Mouse (Mus musculus) left cerebral cortex, adult 2 months (tissue): ENCODE data around the gene Trim58. TPM values are rescaled to one million over a fixed set of nuclear protein-coding genes. Genes with fewer than 3 reads are reported as not detected.
A peak's percentile ranks its signal among the peaks of the same experiment; 100 is the strongest.

ENCODE experiments used
- DNase-seq, 2 experiments: peaks; one replicate each; pipeline ENCODE4 v3.0.0; 2021 to 2022; ENCODE audit warnings: low spot score in 2 of 2, mixed read lengths in 1 of 2; ENCODE audit errors: extremely low spot score in 1 of 2
- H3K27ac ChIP-seq: fragments of 200-600 bp; 2 replicates; pipeline ENCODE4 v1.8.1; 2022
- H3K4me3 ChIP-seq: fragments of 200-600 bp; 2 replicates; pipeline ENCODE4 v1.8.1; 2022
- CTCF ChIP-seq: fragments of 200-600 bp; IDR thresholded peaks from 2 replicates; pipeline ENCODE4 v1.8.1; 2022; ENCODE audit warnings: antibody characterized with exemption, mild to moderate bottlenecking, moderate library complexity
- intact Hi-C: fragments of 180-260 bp; cut with DNase I; formaldehyde crosslinking; loops from one replicate; pipeline ENCODE4 v1.15.1; 2025
- long read RNA-seq, 2 experiments: library from polyadenylated mRNA; stranded (forward); transcript quantifications; one replicate each; pipeline ENCODE4 v2.0.0; 2021; ENCODE audit warnings: borderline mapping rate in 2 of 2
- total RNA-seq, 2 experiments: library from RNA; stranded (reverse); gene quantifications; 2 replicates each; pipeline ENCODE4 v1.2.3; 2021

Trim58 gene
- not detected for total RNA-seq
- long read RNA-seq, experiment 1 = 0 reads
- long read RNA-seq, experiment 2 = 0 reads

DNA sequence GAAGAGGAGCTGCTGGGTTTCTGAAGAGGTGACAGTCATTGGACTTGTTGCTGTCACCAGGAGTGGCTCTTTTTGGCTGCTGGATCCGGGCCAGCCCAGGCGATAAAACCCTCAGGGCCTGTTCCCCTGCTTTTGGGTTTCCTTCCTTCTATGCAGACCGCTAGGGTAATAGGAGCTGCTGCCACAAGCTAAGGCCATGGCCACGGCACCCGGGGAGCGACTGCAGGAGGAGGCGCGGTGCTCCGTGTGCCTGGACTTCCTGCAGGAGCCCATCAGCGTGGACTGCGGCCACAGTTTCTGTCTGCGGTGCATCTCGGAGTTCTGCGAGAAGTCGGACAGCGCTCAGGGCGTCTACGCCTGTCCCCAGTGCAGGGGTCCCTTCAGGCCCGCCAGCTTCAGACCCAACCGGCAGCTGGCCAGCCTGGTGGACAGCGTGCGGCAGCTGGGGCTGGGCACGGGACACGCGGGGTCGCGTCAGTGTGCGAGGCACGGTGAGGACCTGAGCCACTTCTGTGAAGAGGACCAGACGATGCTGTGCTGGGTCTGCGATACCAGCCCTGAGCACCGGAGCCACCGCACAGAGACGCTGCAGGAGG, at the start of gene Trim58:
TSS of gene Trim58 (plus strand) at position 194 of the 596 bp plus-strand sequence.
- DNase-seq = no peak
- intact Hi-C loops = no loop called here
- Histone ChIP-seq H3K4me3 (peak within 1 kb of the TSS; percentile 46), H3K27ac (no peak within 1 kb of the TSS)
- no peak for TF ChIP-seq CTCF

DNA sequence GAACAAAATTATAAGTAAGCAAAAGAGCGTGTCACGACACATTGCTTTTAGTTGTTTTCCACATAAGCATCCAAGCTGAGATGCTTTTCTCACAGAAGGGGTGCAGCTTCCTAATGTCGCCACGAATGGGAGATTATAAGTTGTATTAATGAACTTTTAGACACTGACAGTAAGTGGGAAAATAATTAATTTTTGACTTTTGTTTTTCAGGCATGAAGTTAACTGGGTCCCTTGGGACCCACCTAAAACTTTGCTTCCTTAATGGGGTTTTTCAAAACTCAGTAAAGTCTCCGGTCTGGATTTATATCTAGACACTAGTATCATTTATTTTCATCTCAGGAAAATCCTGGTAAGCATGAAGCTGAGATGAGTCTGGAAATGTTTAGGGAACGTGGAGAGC, 45.5 kb upstream of the Trim58 start, which contains the start of gene Olfr324:
TSS of gene Olfr324 (plus strand) at position 301 of the 400 bp plus-strand sequence.
- TF ChIP-seq CTCF = no peak
- intact Hi-C loops = no loop called here

DNA sequence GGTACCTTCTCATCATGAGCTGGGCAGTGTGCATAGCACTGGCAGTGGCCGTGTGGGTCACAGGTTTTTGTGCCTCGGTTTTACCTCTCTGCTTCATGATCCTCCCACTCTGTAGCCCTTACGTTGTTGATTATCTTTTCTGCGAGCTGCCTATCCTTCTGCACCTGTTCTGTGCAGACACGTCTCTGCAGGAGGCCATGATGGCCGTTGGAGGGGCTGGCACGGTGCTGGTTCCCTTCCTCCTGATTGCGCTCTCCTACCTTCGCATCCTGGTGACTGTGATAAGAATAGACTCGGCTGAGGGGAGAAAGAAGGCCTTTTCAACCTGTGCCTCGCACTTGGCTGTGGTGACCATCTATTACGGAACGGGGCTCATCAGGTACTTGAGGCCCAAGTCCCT, 42.4 kb upstream of the Trim58 start:
- DNase-seq = no peak
- Histone ChIP-seq H3K4me3 (no peak overlapping the region), H3K27ac (no peak overlapping the region)
- no peak for TF ChIP-seq CTCF
- intact Hi-C loops = no loop called here

More for the DNA sequence above, 45.5 kb upstream of the Trim58 start, which contains the start of gene Olfr324:
- Histone ChIP-seq H3K27ac (no peak within 1 kb of the TSS), H3K4me3 (no peak within 1 kb of the TSS)
- no peak for DNase-seq

DNA sequence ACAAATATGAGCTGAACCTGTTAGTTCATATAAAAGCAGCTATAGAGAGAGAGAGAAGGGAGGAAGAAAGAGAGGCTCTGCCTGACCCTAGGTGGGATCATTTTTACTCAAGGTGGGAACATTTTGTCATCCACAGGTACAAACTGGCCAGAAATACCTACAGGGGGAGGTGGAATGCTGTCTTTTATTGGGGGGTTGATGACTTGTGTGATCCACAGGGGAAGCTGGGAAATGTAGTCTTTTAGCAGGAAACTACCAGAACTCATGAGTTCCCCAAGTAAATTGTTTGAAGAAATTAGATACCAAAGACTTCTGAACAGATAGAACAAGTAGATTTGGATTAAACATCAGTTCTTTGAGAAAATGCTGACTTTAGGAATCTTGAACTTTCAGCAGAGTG, 38.2 kb upstream of the Trim58 start:
- DNase-seq = no peak
- TF ChIP-seq CTCF = no peak
- Histone ChIP-seq H3K27ac (no peak overlapping the region), H3K4me3 (no peak overlapping the region)
- intact Hi-C loops = no loop called here

DNA sequence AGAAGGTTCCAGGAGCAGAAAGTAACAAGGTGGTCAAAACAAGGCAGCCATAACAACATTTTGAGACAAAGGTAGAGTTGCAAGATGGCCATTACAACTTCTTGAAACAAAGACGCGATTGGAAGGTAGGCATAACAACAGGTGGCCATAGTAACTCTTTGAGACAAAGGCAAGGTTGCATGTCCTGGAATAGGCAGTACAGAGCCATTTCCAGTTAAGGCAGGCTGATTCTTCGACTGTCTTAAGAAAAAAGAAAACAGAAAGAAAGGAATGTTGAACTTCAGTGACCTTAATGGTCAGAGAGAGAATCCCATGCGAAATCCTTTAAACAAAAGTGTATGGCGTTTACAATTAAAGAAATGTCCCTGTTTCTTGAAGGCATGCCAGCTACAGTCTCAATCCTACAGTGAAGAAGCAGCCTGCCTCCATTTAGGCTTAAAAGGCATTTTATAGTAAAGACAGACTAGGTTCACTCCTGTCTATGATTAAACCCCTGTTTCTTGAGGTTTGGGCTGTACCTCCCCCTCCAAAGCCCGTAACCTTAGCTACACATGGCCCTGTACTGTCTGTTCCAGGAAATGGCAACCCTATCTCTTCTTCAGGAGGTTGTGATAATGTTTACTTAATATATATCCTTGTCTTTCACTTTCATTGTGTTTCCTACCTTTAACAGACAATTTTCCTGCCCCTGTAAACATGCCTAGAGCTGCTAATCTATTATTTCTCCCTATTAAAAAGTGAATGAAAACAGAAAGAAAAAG, 37.3 kb upstream of the Trim58 start:
- no peak for TF ChIP-seq CTCF
- intact Hi-C loops = no loop called here
- DNase-seq = no peak
- H3K27ac ChIP-seq = no peak overlapping the region
- H3K4me3 ChIP-seq = no peak overlapping the region

DNA sequence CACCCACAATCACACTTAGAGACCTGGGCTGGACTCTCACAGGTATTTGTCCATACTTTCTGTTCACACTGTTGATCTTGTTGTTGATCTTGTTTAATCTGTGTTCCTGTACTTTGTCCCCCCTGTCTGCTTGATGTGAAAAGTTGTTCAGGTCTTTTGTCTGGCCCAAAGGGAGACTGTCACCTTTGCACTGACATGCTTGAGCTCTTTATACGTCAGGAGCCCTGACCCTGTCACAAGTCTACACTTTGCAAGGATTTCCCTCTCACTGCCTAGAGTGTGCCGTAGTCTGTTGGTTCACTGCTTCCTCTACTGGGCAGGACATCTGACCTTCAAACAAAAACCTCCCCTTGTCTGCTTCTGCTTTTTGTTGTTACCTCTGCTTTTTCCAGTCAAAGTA, 35.6 kb upstream of the Trim58 start:
- intact Hi-C loops = no loop called here
- Histone ChIP-seq H3K4me3 (no peak overlapping the region), H3K27ac (no peak overlapping the region)
- no peak for TF ChIP-seq CTCF
- no peak for DNase-seq

DNA sequence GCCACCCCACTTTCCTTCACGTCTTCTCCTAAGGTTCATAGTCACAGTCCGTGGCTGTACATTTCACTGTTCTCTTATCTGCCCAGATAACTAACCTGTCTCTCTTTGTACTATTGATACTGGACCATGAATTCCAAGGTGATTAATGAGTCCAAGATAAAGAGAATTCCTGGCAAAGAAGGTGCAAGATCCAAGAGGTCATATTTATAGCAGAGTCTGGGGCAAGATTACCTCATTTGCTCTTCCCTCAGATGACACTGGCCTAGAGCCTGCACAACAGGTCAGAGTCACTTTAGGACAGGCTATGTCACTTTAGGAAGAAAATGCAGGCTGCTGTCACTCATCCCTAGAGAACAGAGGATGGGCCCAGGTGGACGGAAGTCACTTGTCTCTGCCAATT, 35.0 kb upstream of the Trim58 start:
- no peak for DNase-seq
- TF ChIP-seq CTCF = no peak
- Histone ChIP-seq H3K27ac (no peak overlapping the region), H3K4me3 (no peak overlapping the region)
- intact Hi-C loops = no loop called here

DNA sequence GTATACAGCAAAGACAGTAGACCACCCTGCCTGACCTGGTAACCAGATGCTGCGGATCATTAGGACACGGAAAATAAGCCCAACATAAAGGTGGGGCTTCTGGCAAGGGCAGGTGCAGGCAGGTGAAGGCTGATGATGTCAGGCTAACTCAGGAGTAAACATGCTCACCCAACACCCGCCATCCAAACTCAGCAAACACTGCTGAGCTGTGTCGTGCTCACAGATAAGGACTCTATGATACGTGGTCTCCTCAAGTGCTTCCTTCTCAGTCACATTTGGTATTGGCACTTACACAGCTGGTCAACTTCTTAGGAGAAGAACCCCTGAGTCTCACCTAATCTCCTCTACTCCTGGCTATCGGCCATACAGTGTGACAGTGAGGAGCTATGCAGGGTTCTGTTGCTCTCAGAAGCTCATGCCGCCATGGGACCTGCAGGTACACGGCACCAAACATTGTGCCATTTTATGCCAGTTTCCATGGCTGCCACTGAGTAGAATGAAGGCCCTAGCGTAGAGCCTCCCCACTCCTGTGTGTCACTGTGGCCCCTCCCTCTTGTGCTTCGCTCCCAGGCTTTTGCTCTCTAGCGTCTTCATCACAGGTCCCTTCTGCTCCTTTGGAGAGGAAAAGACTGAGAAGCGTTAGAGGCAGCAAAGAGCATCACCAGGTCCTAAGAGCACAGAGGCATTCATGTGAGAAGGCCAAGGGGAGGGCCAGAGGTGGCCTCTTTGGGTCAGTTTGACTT, 33.9 kb upstream of the Trim58 start:
- no peak overlapping the region for H3K4me3 ChIP-seq
- TF ChIP-seq CTCF = no peak
- H3K27ac ChIP-seq = no peak overlapping the region
- intact Hi-C loops = no loop called here
- no peak for DNase-seq

DNA sequence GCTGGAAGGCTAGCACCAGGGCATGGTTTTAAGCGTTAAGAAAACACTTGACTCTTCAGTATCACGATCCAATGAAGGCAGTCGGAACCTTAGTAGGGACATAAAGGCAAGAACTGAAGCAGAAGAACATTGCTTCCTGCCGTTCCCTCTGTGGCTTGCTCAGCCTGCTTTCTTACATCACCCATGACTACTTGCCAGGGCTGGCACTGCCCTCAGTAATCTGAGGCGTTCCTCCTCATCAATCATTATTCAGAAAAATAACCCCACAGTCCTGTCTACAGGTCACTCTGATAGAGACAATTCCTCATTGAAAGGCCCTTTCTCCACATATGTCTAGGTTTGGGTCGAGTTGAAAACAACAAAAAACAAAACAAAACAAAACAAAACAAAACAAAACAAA, 33.2 kb upstream of the Trim58 start:
- intact Hi-C loops = no loop called here
- no peak for DNase-seq
- no peak for TF ChIP-seq CTCF

DNA sequence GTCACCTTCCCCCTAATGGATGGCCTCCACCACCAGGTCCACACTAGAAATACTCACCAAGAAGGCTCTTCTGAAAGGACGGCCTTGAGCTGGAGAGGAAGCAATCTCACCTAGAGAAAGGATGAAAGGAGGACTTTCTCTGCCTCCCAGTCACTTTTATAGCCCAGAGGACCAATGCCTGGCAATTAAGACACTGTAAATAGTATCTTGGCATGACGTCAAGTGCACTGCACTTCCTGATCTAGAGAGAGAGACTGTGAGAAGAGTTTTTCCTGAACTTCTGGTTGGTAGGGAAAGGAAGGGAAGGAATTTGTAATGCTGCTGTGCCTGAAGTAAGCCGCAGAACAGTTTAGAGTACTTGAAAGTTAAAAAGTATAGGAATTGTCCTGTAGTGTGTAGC, 26.9 kb upstream of the Trim58 start:
- TF ChIP-seq CTCF = no peak
- intact Hi-C loops = no loop called here
- Histone ChIP-seq H3K27ac (no peak overlapping the region), H3K4me3 (no peak overlapping the region)
- no peak for DNase-seq

More for the DNA sequence above, 33.2 kb upstream of the Trim58 start:
- Histone ChIP-seq H3K4me3 (no peak overlapping the region), H3K27ac (no peak overlapping the region)

DNA sequence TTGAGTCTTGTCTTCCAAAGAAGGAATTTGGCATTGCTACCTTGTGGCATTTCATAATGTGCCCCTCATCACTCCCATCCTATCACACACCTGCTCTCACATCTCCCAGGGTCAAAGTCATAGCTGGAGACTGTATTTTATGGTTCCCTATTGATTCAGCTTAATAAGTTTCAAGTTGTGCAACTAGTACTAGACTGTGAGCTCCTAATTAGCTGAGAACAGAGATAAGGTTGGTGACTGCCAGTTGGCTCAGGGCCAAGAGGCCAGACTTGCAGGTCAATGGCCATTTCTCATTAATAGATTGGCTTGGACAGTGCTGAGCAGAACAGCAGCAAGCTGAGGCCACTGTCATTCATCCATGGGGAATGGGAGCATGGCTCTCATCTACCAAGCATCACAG, 25.7 kb upstream of the Trim58 start:
- Histone ChIP-seq H3K4me3 (no peak overlapping the region), H3K27ac (no peak overlapping the region)
- DNase-seq = no peak
- intact Hi-C loops = no loop called here
- TF ChIP-seq CTCF = no peak

DNA sequence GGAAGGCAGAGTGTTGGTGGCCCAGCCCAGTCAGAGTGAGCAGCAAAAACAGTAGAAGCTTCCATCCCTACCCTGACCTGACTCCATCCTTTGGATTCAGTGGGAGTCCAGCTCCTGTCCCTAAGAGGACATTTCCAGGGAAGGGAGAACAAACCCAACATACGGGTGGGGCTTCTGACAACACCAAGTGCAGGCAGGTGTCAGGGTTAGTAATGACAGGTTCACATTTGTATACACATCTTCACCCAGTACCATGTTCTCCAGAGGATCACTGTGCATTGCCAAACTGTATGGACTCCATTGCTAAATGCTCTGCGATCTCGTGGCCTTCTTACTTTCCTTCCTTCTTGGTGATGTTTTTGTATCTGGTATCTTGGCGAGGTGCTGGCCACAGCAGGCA, 24.3 kb upstream of the Trim58 start, which contains the start of gene 2210407C18Rik:
TSS of gene 2210407C18Rik (minus strand) at position 101 of the 400 bp plus-strand sequence.
- intact Hi-C loops = no loop called here
- Histone ChIP-seq H3K27ac (no peak within 1 kb of the TSS), H3K4me3 (no peak within 1 kb of the TSS)
- no peak for DNase-seq
- no peak for TF ChIP-seq CTCF
